Mouse (Mus musculus): Measurements from ENCODE around the gene Tex19.1. TPM values are rescaled to one million over a fixed set of nuclear protein-coding genes. Genes with fewer than 3 reads are reported as not detected.

Gene Tex19.1
- total and polyA plus RNA-seq, 3 experiments, result 0.10 to 0.19 TPM; not detected in 1

GRCm38 (mm10) chr11:121109986-121110385 lies 36.0 kb upstream of the Tex19.1 start (continued):
- TF ChIP-seq USF1 (IDR thresholded peaks at IDR 0.05; ENCODE audit: low read depth, low read length), result no peak

- Histone ChIP-seq H3K36me3 (ENCODE audit: control insufficient read depth in 1 of 2, insufficient read depth in 2 of 2, low read length in 2 of 2) (peaks cover 0 to 13% of the 10 kb centered on the region in 2 experiments; a peak in 2 of 4 replicates), H3K9me3 (replicated peaks; ENCODE audit: insufficient read depth, low read length) (no peaks in the 10 kb centered on the region), H3K27ac (ENCODE audit: control insufficient read depth, low read depth, low read length) (no peak overlapping the region), H3K9ac (ENCODE audit: control insufficient read depth, low read depth, low read length, poor library complexity, severe bottlenecking) (no peak overlapping the region), H3K4me3 (ENCODE audit: control insufficient read depth in 1 of 2, insufficient read depth in 1 of 2, low read depth in 2 of 2, low read length in 2 of 2) (no peak overlapping the region), H3K79me2 (ENCODE audit: control insufficient read depth, insufficient read depth, low read length, poor library complexity) (no peaks in the 10 kb centered on the region; the same call in 1 of the 2 replicates), H3K27me3 (ENCODE audit: control insufficient read depth in 1 of 2, insufficient read depth in 2 of 2, low read length in 2 of 2) (no peaks in the 10 kb centered on the region; a peak in 1 of 4 replicates), H3K4me1 (ENCODE audit: control insufficient read depth in 1 of 2, insufficient read depth in 2 of 2, low read length in 2 of 2) (peaks cover 5 to 8% of the 10 kb centered on the region in 2 experiments)
- TF ChIP-seq MEF2A (IDR thresholded peaks at IDR 0.05; ENCODE audit: extremely low read depth, insufficient replicate concordance, low read depth, low read length, poor library complexity, severe bottlenecking) (no peak), ZKSCAN1 (IDR thresholded peaks at IDR 0.05; ENCODE audit: low read depth, low read length) (no peak), MAZ (IDR thresholded peaks at IDR 0.05; ENCODE audit: low read depth, low read length) (no peak), NELFE (IDR thresholded peaks at IDR 0.05; ENCODE audit: low read depth, low read length) (no peak), GABPA (IDR thresholded peaks at IDR 0.05; ENCODE audit: low read depth, low read length) (no peak), TAL1 (IDR thresholded peaks at IDR 0.05; ENCODE audit: low read length) (no peak), USF2 (IDR thresholded peaks at IDR 0.05; ENCODE audit: borderline replicate concordance in 1 of 2, insufficient read depth in 1 of 2, low read depth in 1 of 2, low read length in 2 of 2) (no peak), JUND (IDR thresholded peaks at IDR 0.05; ENCODE audit: low read depth, low read length) (no peak), CHD2 (IDR thresholded peaks at IDR 0.05; ENCODE audit: low read length) (no peak), ELF1 (IDR thresholded peaks at IDR 0.05; ENCODE audit: low read depth, low read length) (no peak), POLR2A (IDR thresholded peaks at IDR 0.05; ENCODE audit: control insufficient read depth in 1 of 2, insufficient read depth in 1 of 2, low read depth in 1 of 2, low read length in 2 of 2, poor library complexity in 1 of 2) (no peak), POLR2AphosphoS5 (IDR thresholded peaks at IDR 0.05; ENCODE audit: borderline replicate concordance, low read depth, low read length) (no peak), EP300 (IDR thresholded peaks at IDR 0.05; ENCODE audit: low read depth in 1 of 2, low read length in 2 of 2) (no peak), MAFK (IDR thresholded peaks at IDR 0.05; ENCODE audit: borderline replicate concordance, low read depth, low read length) (no peak), MYB (IDR thresholded peaks at IDR 0.05; ENCODE audit: low read depth, low read length) (no peak), CHD1 (IDR thresholded peaks at IDR 0.05; ENCODE audit: low read depth, low read length) (no peak), HCFC1 (IDR thresholded peaks at IDR 0.05; ENCODE audit: low read depth, low read length) (no peak), ZC3H11A (IDR thresholded peaks at IDR 0.05; ENCODE audit: low read depth, low read length) (no peak)
- no peak for DNase-seq (ENCODE audit: low read depth, low spot score)
Measured at GRCm38 (mm10) chr11:121111051-121111450, 34.9 kb upstream of the Tex19.1 start.
